Mouse (Mus musculus) cortical plate, adult 2 months (tissue): ENCODE results near the gene Arvcf. TPM values are rescaled to one million over a fixed set of nuclear protein-coding genes. Genes with fewer than 3 reads are reported as not detected.

ENCODE experiments used
- H3K27ac ChIP-seq: fragments of 200-500 bp; 2 replicates; pipeline ENCODE4 v1.5.1; 2012; ENCODE audit warnings: low read length, control low read depth, inconsistent platforms; ENCODE audit not compliant: insufficient read depth
- H3K4me1 ChIP-seq: fragments of 200-500 bp; 2 replicates; pipeline ENCODE4 v1.6.1; 2011; ENCODE audit warnings: low read length; ENCODE audit not compliant: control insufficient read depth, insufficient read depth
- H3K4me3 ChIP-seq: fragments of 200-500 bp; 2 replicates; pipeline ENCODE4 v1.5.1; 2011; ENCODE audit warnings: mild to moderate bottlenecking, low read length, control low read depth; ENCODE audit not compliant: insufficient read depth
- CTCF ChIP-seq: fragments of 200-500 bp; IDR thresholded peaks from 2 replicates; pipeline ENCODE4 v1.5.1; 2011; ENCODE audit warnings: mild to moderate bottlenecking, control low read depth, low read length; ENCODE audit not compliant: insufficient read depth; ENCODE audit errors: extremely low read depth
- POLR2A ChIP-seq: fragments of 200-500 bp; IDR thresholded peaks from 2 replicates; pipeline ENCODE4 v1.6.1; 2011; ENCODE audit warnings: mild to moderate bottlenecking, low read length, control low read depth; ENCODE audit not compliant: insufficient read depth; ENCODE audit errors: extremely low read depth
- polyA plus RNA-seq: library from polyadenylated mRNA; depleted of rRNA; stranded (reverse); fragments of >200 nt; gene quantifications from 2 replicates; pipeline ENCODE4 v1.2.3, GENCODE M21; 2012

The Arvcf gene
- polyA plus RNA-seq, 1 experiment = 30.6 TPM

GRCm38 (mm10) chr16:18405876-18406275 is 57.9 kb downstream of the Arvcf start:
- Histone ChIP-seq H3K4me3 (no peak overlapping the region), H3K27ac (0 out of 2 replicates have a peak overlapping the region, but pooled peaks have one; percentile 2), H3K4me1 (no peaks in the 10 kb centered on the region)
- no peak for TF ChIP-seq POLR2A
- TF ChIP-seq CTCF = no peak

GRCm38 (mm10) chr16:18406293-18406692 is 58.3 kb downstream of the Arvcf start:
- no peak for TF ChIP-seq POLR2A
- TF ChIP-seq CTCF = peak; percentile 91
- Histone ChIP-seq H3K4me3 (no peak overlapping the region), H3K27ac (no peak overlapping the region), H3K4me1 (no peaks in the 10 kb centered on the region)

- TF ChIP-seq CTCF = no peak
- no peak for TF ChIP-seq POLR2A
- Histone ChIP-seq H3K27ac (no peak overlapping the region), H3K4me3 (no peak overlapping the region), H3K4me1 (peaks cover 4% of the 10 kb centered on the region; the same call in 1 of the 2 replicates)
Measured at GRCm38 (mm10) chr16:18407912-18408311, 59.9 kb downstream of the Arvcf start.

- peaks cover 5% of the 10 kb centered on the region; the same call in 1 of the 2 replicates for H3K4me1 ChIP-seq
- TF ChIP-seq CTCF (no peak), POLR2A (no peak)
- H3K27ac ChIP-seq = no peak overlapping the region
- H3K4me3 ChIP-seq = no peak overlapping the region
Measured at GRCm38 (mm10) chr16:18409776-18410175, 61.8 kb downstream of the Arvcf start.

- TF ChIP-seq CTCF (no peak), POLR2A (no peak)
- peaks cover 5% of the 10 kb centered on the region; the same call in 1 of the 2 replicates for H3K4me1 ChIP-seq
- H3K27ac ChIP-seq = no peak overlapping the region
- H3K4me3 ChIP-seq = no peak overlapping the region
Measured at GRCm38 (mm10) chr16:18410418-18410817, 62.4 kb downstream of the Arvcf start.

GRCm38 (mm10) chr16:18411026-18411649 is 63.2 kb downstream of the Arvcf start:
- H3K4me1 ChIP-seq = peaks cover 8% of the 10 kb centered on the region
- H3K27ac ChIP-seq = no peak overlapping the region
- no peak overlapping the region for H3K4me3 ChIP-seq
- TF ChIP-seq POLR2A (no peak), CTCF (no peak)

GRCm38 (mm10) chr16:18411802-18412476 is 64.0 kb downstream of the Arvcf start:
- Histone ChIP-seq H3K27ac (0 out of 2 replicates have a peak overlapping the region, but pooled peaks have one; percentile 19), H3K4me3 (no peak overlapping the region), H3K4me1 (peaks cover 12% of the 10 kb centered on the region)
- TF ChIP-seq POLR2A (no peak), CTCF (no peak)

GRCm38 (mm10) chr16:18413032-18413816 is 65.2 kb downstream of the Arvcf start:
- peaks cover 12% of the 10 kb centered on the region for H3K4me1 ChIP-seq
- H3K4me3 ChIP-seq = no peak overlapping the region
- H3K27ac ChIP-seq = no peak overlapping the region
- TF ChIP-seq POLR2A (no peak), CTCF (no peak)

GRCm38 (mm10) chr16:18416094-18416761 is 68.2 kb downstream of the Arvcf start:
- TF ChIP-seq CTCF = no peak
- 0 out of 2 replicates have a peak, but pooled peaks have one; percentile 10 for TF ChIP-seq POLR2A
- H3K4me1 ChIP-seq = peaks cover 12% of the 10 kb centered on the region
- peak overlapping the region; percentile 51; the same call in 1 of the 2 replicates for H3K27ac ChIP-seq
- no peak overlapping the region for H3K4me3 ChIP-seq
